Mouse (Mus musculus): ENCODE measurements around the gene Pofut2. TPM values are rescaled to one million over a fixed set of nuclear protein-coding genes. Genes with fewer than 3 reads are reported as not detected.

The Pofut2 gene
- polyA plus RNA-seq, 1 experiment = 31.2 TPM

- H3K4me1 ChIP-seq (ENCODE audit: control insufficient read depth, insufficient read depth, insufficient read length, low read length) = no peaks in the 10 kb centered on the region
Observed at GRCm38 (mm10) chr10:77304840-77305533, 46.0 kb downstream of the Pofut2 start.

GRCm38 (mm10) chr10:77305766-77306165 lies 46.7 kb downstream of the Pofut2 start:
- H3K4me3 ChIP-seq (ENCODE audit: insufficient read depth, low read depth, low read length) = no peak overlapping the region
- H3K4me1 ChIP-seq (ENCODE audit: control insufficient read depth, insufficient read depth, insufficient read length, low read length) = no peaks in the 10 kb centered on the region
- H3K27ac ChIP-seq (replicated peaks; ENCODE audit: low read depth, low read length) = no peak overlapping the region

More at GRCm38 (mm10) chr10:77304840-77305533, 46.0 kb downstream of the Pofut2 start:
- Histone ChIP-seq H3K4me3 (ENCODE audit: insufficient read depth, low read depth, low read length) (no peak overlapping the region), H3K27ac (replicated peaks; ENCODE audit: low read depth, low read length) (no peak overlapping the region)

- Histone ChIP-seq H3K4me3 (ENCODE audit: insufficient read depth, low read depth, low read length) (no peak overlapping the region), H3K27ac (replicated peaks; ENCODE audit: low read depth, low read length) (no peak overlapping the region)
Observed at GRCm38 (mm10) chr10:77308978-77309377, 50.0 kb downstream of the Pofut2 start.

GRCm38 (mm10) chr10:77314711-77315266 lies 55.8 kb downstream of the Pofut2 start:
- Histone ChIP-seq H3K4me3 (ENCODE audit: insufficient read depth, low read depth, low read length) (no peak overlapping the region), H3K27ac (replicated peaks; ENCODE audit: low read depth, low read length) (no peak overlapping the region), H3K4me1 (ENCODE audit: control insufficient read depth, insufficient read depth, insufficient read length, low read length) (no peaks in the 10 kb centered on the region)

More at GRCm38 (mm10) chr10:77308978-77309377, 50.0 kb downstream of the Pofut2 start:
- no peaks in the 10 kb centered on the region for H3K4me1 ChIP-seq (ENCODE audit: control insufficient read depth, insufficient read depth, insufficient read length, low read length)

- no peaks in the 10 kb centered on the region for H3K4me1 ChIP-seq (ENCODE audit: control insufficient read depth, insufficient read depth, insufficient read length, low read length)
- H3K4me3 ChIP-seq (ENCODE audit: insufficient read depth, low read depth, low read length) = no peak overlapping the region
- H3K27ac ChIP-seq (replicated peaks; ENCODE audit: low read depth, low read length) = no peak overlapping the region
Observed at GRCm38 (mm10) chr10:77315682-77316081, 56.7 kb downstream of the Pofut2 start.

Other genes with a start within 250 kb of the Pofut2 start
- gene Slc19a1, start 227.0 kb upstream of the Pofut2 start, polyA plus RNA-seq (2012; ENCODE audit: insufficient read depth, insufficient read length, missing spikeins) = 30.7 and 39.5 TPM in 2 replicates
- gene Col18a1, start 92.7 kb upstream of the Pofut2 start, polyA plus RNA-seq (2012; ENCODE audit: insufficient read depth, insufficient read length, missing spikeins) = 8.5 and 11.3 TPM in 2 replicates
- gene Adarb1, start 159.1 kb downstream of the Pofut2 start, polyA plus RNA-seq (2012; ENCODE audit: insufficient read depth, insufficient read length, missing spikeins) = 4.0 and 4.4 TPM in 2 replicates